Mouse (Mus musculus) heart, embryonic 12.5 days (tissue): ENCODE measurements around the gene Ccdc183. TPM values are rescaled to one million over a fixed set of nuclear protein-coding genes. Genes with fewer than 3 reads are reported as not detected.

Experiments used
- ATAC-seq: fragments of 200-750 bp; cut with Nextera tagmentation; 2 replicates; pipeline ENCODE4 v1.8.0; 2017; ENCODE audit warnings: moderate TSS enrichment, moderate library complexity; ENCODE audit not compliant: insufficient number of reproducible peaks, low FRiP score
- H3K27ac ChIP-seq: fragments of 300-500 bp; sonication (generic); 2 replicates; pipeline ENCODE4 v1.5.1; 2016; ENCODE audit warnings: mild to moderate bottlenecking, moderate library complexity; ENCODE audit not compliant: poor library complexity, severe bottlenecking
- H3K27me3 ChIP-seq: fragments of 300-500 bp; sonication (generic); replicated peaks from 2 replicates; pipeline ENCODE4 v1.6.1; 2016; ENCODE audit warnings: mild to moderate bottlenecking, moderate library complexity
- H3K36me3 ChIP-seq: fragments of 300-500 bp; sonication (generic); 2 replicates; pipeline ENCODE4 v1.6.1; 2016; ENCODE audit warnings: mild to moderate bottlenecking, moderate library complexity
- H3K4me1 ChIP-seq: fragments of 300-500 bp; sonication (generic); replicated peaks from 2 replicates; pipeline ENCODE4 v1.6.1; 2016; ENCODE audit warnings: mild to moderate bottlenecking
- H3K4me2 ChIP-seq: fragments of 300-500 bp; sonication (generic); 2 replicates; pipeline ENCODE4 v1.6.1; 2016; ENCODE audit warnings: mild to moderate bottlenecking, moderate library complexity
- H3K4me3 ChIP-seq: fragments of 300-500 bp; sonication (generic); 2 replicates; pipeline ENCODE4 v1.5.1; 2016; ENCODE audit warnings: mild to moderate bottlenecking
- H3K9ac ChIP-seq: fragments of 300-500 bp; sonication (generic); 2 replicates; pipeline ENCODE4 v1.6.1; 2016; ENCODE audit warnings: mild to moderate bottlenecking, moderate library complexity
- H3K9me3 ChIP-seq: fragments of 300-500 bp; sonication (generic); replicated peaks from 2 replicates; pipeline ENCODE4 v1.6.1; 2016; ENCODE audit warnings: mild to moderate bottlenecking, moderate library complexity
- WGBS: fragments of 180-500 bp; shearing (Covaris S2); methylation state at CpG from one replicate; pipeline ENCODE4 v1.1.7; 2016; 5-methylcytosine and 5-hydroxymethylcytosine counted together
- polyA plus RNA-seq: library from polyadenylated mRNA; unstranded; fragments of >200 nt; fragmentation: Nextera tagmentation; extraction: Ambion mirVana; gene quantifications from 2 replicates; pipeline ENCODE4 v1.2.1, GENCODE M21; 2016

The Ccdc183 gene
- polyA plus RNA-seq, 1 experiment from 2014 or later: 0.14 TPM

DNA sequence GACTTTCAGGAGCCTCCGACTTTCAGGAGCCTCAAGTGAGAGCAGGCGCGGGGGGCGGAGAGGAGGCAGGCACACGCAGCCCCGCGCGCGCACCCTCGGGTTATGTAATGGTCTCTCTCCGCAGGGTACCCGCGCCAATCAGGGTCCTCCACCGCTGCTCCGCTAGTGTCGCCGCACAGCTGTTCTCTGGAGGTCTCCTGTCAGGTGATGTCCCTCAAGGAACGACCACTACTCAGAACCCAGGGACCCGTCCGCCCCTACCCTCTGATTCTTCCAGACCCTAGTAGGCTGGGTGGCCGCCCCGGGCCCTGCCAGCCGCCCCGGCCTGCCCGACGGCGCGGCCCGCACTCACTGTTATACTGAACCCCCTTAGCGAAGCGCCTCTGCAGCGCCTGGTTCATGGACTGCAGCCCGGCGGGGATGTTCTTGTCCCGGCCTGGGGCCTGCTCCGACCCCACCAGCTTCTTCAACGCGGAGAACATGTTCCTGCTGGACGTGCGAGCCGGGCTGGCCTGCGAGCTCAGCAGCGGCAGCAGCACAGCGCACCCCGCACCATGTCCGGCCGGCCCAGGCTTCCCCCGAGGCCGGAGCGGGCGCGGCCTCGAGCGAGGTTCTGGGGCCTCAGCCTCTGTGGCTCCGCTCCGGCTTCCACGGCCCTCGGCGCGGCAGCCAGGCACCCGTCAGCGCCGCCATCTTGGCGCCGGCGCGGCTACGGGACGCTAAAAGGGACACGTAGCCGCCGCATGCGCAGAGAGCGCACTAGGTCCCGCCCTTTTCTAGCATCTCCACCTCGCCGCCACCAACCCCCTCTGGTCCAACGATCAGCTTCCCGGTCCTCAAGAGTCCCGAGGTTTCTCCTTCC lies 9.5 kb downstream of the Ccdc183 start, which contains the start of gene Rabl6:
Gene Rabl6 (minus strand): TSS at position 761 of the 862 bp plus-strand sequence.
- peaks cover 18% of the 10 kb centered on the region for H3K4me1 ChIP-seq
- WGBS: 0% methylated on average over 80 of the region's 80 CpGs
- H3K36me3 ChIP-seq: 0 out of 2 replicates have a peak, but pooled peaks cover 4% of the 10 kb centered on the region
- ATAC-seq: peak; percentile 87
- H3K27ac ChIP-seq: peak within 1 kb of the TSS; percentile 93
- no peaks in the 10 kb centered on the region for H3K9me3 ChIP-seq
- H3K4me3 ChIP-seq: peak within 1 kb of the TSS; percentile 84
- H3K9ac ChIP-seq: peak within 1 kb of the TSS; percentile 97
- peak within 1 kb of the TSS; percentile 62 for H3K4me2 ChIP-seq
- peaks cover 28% of the 10 kb centered on the region for H3K27me3 ChIP-seq

DNA sequence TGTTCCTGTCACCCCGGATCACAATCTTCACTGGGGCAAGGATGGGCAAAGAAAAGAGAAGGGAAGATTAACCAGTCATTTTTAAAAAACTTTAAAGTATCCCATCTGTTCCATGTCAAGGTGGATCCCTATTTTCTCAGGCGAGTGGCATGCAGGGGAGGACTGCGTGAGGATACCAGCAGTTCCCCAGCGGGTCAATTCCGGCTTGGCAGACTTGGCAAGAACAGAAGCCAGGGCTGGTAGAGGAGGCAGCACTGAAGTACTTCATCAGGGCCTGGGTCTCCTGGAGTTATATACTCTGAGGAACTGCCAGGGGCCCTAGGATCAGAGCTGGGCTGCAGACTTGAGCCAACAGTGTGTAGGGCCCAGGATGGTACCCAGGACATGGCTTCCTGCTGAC lies 15.0 kb downstream of the Ccdc183 start:
- H3K4me1 ChIP-seq: peaks cover 32% of the 10 kb centered on the region
- H3K9me3 ChIP-seq: no peaks in the 10 kb centered on the region
- no peak overlapping the region for H3K9ac ChIP-seq
- no peaks in the 10 kb centered on the region for H3K27me3 ChIP-seq
- H3K27ac ChIP-seq: no peak overlapping the region
- WGBS: 92% methylated on average over 5 of the region's 5 CpGs
- ATAC-seq: no peak
- H3K4me2 ChIP-seq: no peak overlapping the region
- H3K36me3 ChIP-seq: peaks cover 58% of the 10 kb centered on the region
- no peak overlapping the region for H3K4me3 ChIP-seq

DNA sequence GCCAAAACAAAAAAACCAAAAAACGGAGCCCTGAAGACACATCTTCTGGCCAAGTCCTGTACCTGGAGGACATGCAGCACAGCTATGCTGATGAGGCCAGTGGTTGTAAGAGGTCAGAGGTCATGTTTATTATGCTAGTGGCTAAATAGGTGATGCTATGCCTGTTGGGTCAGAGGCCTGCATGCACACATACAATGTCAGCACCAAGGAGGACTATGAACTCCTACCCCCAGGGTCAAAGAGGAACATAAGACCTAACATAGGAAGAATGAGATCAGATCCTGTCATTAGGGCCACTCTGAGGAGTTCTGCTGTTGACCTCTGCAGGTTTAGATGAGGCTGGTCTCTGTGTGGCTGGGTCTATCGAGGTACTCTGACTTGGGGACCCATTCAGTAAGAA lies 17.4 kb downstream of the Ccdc183 start:
- H3K9me3 ChIP-seq: no peaks in the 10 kb centered on the region
- H3K36me3 ChIP-seq: peaks cover 83% of the 10 kb centered on the region
- no peak overlapping the region for H3K4me2 ChIP-seq
- no peaks in the 10 kb centered on the region for H3K27me3 ChIP-seq
- no peak overlapping the region for H3K9ac ChIP-seq
- H3K4me1 ChIP-seq: peaks cover 18% of the 10 kb centered on the region
- WGBS: 93% methylated on average over 2 of the region's 2 CpGs
- no peak for ATAC-seq
- no peak overlapping the region for H3K27ac ChIP-seq
- H3K4me3 ChIP-seq: no peak overlapping the region

DNA sequence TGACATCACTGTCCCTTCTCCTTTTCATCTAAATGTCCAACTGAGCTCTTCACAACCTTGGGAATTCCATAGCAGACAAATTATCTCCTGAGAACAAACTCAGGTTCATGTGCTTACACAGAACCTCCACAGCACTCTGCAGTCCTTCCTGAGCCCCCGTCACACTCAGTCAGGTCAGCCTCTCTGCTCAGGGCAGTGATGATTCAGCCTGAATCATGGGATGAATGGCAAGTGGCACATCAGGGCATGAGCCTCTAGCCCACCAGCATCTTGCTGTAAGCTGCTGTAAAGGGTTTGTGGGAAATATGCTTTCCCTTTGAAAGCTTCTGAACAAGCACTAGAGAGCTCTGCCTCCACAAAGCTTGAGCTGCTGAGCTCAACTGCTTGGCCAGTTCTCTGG lies 18.7 kb downstream of the Ccdc183 start:
- no peak for ATAC-seq
- Histone ChIP-seq H3K4me3 (no peak overlapping the region), H3K4me1 (peaks cover 18% of the 10 kb centered on the region), H3K27me3 (no peaks in the 10 kb centered on the region), H3K9ac (no peak overlapping the region), H3K27ac (no peak overlapping the region), H3K9me3 (no peaks in the 10 kb centered on the region), H3K4me2 (no peak overlapping the region), H3K36me3 (peaks cover 90% of the 10 kb centered on the region)
- 70% methylated on average over 1 of the region's 1 CpGs for WGBS

DNA sequence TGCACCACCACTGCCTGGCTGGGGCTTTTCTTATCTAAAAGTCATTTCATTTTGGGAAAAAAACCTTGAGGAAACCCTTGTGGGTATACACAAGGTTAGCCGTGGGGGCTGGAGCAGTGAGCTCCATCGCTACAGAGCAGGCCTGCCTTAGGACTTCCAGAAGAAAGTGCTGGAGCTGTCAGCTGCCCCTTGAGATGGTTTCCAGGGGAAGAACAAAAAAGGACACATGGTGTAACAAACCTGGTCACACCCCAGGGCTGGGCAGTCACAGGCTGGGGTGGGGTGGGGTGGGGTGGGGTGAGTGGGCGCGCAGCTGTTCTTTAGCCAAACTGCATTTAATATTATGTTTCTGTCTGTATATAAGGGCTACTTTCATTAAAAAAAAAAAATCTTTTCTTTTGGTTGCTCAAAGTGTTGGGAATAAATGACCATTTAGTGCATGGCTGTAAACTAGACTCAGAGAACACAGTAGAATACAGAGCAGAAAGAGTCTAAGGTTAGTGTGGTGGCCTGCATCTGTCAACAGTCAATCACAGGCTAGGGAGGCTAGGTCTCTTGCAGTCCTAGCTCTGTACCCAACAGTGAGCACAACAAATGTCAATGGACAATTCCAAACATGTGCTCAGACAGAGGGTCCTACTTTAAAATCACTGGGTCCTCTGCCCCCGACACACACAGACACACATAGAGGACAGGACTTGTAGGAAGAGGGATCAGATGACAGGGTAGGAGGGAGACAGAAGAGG lies 20.5 kb downstream of the Ccdc183 start:
- Histone ChIP-seq H3K9me3 (no peaks in the 10 kb centered on the region), H3K4me3 (no peak overlapping the region), H3K4me2 (no peak overlapping the region), H3K9ac (no peak overlapping the region), H3K36me3 (peaks cover 94% of the 10 kb centered on the region), H3K4me1 (peaks cover 18% of the 10 kb centered on the region), H3K27me3 (no peaks in the 10 kb centered on the region), H3K27ac (no peak overlapping the region)
- no peak for ATAC-seq
- 88% methylated on average over 5 of the region's 5 CpGs for WGBS

DNA sequence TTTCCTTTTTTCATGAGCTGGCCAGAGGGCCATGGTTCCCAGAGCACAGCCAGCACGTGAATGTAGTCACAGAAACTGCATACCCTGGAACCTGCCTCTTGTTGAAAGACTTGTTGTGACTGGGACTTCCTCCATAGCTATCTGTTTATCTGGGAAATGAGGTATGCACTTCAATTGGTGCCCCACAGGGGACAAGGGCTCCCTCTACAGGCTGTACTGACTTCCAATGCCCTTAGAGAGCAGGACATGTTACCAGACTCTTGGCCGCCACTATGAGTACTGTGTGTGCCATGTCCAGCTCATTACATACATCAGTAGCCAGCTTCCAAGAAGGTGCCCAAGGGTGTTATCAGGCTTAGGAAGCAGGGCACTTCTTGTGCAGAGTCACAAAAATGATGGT lies 25.6 kb downstream of the Ccdc183 start:
- Histone ChIP-seq H3K27ac (no peak overlapping the region), H3K36me3 (peaks cover 90% of the 10 kb centered on the region), H3K9ac (no peak overlapping the region), H3K4me3 (no peak overlapping the region), H3K4me2 (no peak overlapping the region), H3K4me1 (peaks cover 5% of the 10 kb centered on the region), H3K9me3 (no peaks in the 10 kb centered on the region), H3K27me3 (no peaks in the 10 kb centered on the region)
- no peak for ATAC-seq
- 88% methylated on average over 2 of the region's 2 CpGs for WGBS

DNA sequence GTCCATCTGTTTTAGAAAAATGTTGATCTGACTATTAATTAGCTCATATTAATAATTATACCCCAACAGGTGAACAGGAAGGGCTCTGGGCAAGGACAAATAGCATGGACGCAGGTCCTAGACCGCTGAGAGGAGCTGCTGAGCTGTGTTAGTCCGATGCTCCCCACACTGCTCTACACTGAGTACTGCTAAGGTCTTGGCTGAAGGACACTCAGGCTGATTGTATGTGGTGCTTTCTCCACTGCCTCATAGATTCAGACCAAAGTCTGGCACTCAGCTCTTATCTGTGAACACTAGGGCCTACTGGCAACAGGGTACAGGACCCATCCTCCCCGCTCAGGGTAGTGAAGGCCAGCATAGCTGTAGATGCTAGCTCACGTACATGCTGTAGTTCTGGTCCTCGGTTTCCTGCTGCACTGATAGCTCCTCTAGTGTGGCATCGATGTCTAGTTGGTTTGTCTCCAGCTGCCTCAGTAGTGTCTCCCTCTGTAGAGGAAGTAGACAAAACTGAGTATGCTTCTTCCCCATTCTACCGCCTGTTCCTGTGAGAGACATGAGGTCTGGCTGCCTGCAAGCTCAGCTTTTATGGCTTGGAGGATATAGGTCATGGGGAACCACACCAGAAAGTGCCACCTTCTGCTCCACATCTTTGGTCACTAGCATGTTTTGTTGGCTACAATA lies 29.1 kb downstream of the Ccdc183 start:
- H3K36me3 ChIP-seq: peaks cover 94% of the 10 kb centered on the region
- no peaks in the 10 kb centered on the region for H3K27me3 ChIP-seq
- H3K4me3 ChIP-seq: no peak overlapping the region
- H3K9ac ChIP-seq: no peak overlapping the region
- no peaks in the 10 kb centered on the region for H3K9me3 ChIP-seq
- H3K4me2 ChIP-seq: no peak overlapping the region
- H3K4me1 ChIP-seq: peaks cover 9% of the 10 kb centered on the region
- H3K27ac ChIP-seq: 0 out of 2 replicates have a peak overlapping the region, but pooled peaks have one; percentile 12
- 88% methylated on average over 8 of the region's 8 CpGs for WGBS
- ATAC-seq: no peak

DNA sequence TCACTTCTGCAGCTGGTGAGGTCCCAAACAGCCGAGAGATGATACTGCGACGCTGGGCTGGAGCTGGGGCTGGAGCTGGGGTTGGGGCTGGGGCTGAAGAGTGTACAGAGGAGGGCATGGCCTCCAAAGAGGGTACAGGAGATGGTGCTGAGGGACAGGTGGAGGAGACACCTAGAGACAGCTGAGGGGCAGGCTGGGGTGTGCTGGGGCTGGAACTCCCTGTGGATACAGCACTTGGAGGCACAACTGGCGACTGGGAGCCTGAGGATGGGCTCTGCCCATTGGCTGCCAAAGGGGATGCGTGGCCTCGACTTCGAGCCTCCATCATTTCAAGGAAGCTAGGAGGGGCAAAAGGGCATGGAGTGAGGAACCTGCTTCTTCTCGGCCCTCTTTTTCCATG lies 30.2 kb downstream of the Ccdc183 start:
- no peaks in the 10 kb centered on the region for H3K27me3 ChIP-seq
- peaks cover 88% of the 10 kb centered on the region for H3K36me3 ChIP-seq
- no peak overlapping the region for H3K27ac ChIP-seq
- H3K4me1 ChIP-seq: peaks cover 20% of the 10 kb centered on the region
- no peak overlapping the region for H3K4me2 ChIP-seq
- H3K4me3 ChIP-seq: no peak overlapping the region
- H3K9ac ChIP-seq: no peak overlapping the region
- no peaks in the 10 kb centered on the region for H3K9me3 ChIP-seq
- WGBS: 94% methylated on average over 8 of the region's 8 CpGs
- no peak for ATAC-seq

DNA sequence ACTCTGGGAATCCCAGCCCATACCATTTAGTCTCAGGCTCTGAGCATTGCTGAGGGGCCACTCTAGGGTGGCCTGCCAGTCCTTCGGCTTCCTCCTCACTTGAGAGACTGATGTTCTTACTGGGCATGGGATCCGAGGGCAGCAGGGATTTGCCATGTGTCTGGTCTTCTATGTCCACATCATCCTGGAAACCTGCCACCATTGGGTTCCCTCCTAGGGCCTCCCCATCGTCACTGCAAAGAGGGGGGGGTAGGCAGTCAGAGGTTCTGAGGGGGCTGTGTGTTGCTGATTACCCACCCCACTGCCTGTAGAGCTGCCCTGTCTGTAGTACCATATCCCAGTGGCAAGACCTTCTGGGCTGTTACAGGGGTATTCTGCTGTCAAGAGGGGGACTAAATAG lies 31.9 kb downstream of the Ccdc183 start:
- Histone ChIP-seq H3K27me3 (peaks cover 8% of the 10 kb centered on the region), H3K4me2 (no peak overlapping the region), H3K27ac (no peak overlapping the region), H3K9ac (no peak overlapping the region), H3K4me3 (no peak overlapping the region), H3K36me3 (peaks cover 71% of the 10 kb centered on the region), H3K9me3 (no peaks in the 10 kb centered on the region), H3K4me1 (peaks cover 34% of the 10 kb centered on the region)
- 77% methylated on average over 3 of the region's 3 CpGs for WGBS
- ATAC-seq: no peak

DNA sequence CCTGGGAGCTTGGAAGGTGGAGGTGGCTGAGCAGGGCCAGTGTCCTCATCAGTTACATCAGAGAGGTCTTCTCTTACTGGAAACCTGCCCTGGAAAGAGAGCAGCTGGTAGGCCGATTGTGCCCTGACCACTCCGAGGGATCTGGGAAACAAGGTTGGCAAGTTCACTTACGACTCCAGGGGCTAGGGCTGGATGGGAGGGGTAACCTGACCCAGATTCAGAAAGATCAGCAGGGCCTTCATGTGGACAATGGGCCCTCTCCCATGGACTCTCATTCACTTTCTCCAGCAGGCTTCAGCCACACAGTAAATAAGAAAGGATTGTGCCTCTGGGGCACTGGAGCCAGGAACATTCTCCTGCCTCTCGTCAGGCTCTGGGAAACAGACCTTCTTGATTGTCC lies 32.6 kb downstream of the Ccdc183 start:
- no peak for ATAC-seq
- 84% methylated on average over 4 of the region's 4 CpGs for WGBS
- peaks cover 64% of the 10 kb centered on the region for H3K36me3 ChIP-seq
- no peak overlapping the region for H3K9ac ChIP-seq
- no peak overlapping the region for H3K4me2 ChIP-seq
- no peaks in the 10 kb centered on the region for H3K9me3 ChIP-seq
- no peak overlapping the region for H3K27ac ChIP-seq
- peaks cover 15% of the 10 kb centered on the region for H3K27me3 ChIP-seq
- peaks cover 35% of the 10 kb centered on the region for H3K4me1 ChIP-seq
- no peak overlapping the region for H3K4me3 ChIP-seq

DNA sequence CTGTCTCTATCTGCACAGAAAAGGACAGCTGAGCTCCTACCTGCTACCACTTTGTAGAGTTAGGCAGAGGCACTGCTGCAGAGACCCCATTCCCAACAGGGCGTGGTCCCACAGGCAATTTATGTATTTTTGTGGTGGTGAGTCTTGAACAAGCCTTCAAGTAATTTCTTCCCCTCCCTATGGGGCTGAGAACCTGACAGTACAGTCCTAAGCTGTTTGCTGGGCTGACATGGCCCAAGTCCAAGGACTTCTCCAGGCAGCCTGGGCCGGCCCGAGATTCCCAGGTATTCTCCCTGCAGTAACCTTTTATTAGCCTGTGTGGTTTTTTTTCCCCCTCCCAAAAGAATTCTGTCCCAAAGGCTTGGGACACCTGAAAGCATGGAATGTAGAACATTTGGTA lies 33.3 kb downstream of the Ccdc183 start:
- ATAC-seq: no peak
- H3K36me3 ChIP-seq: peaks cover 58% of the 10 kb centered on the region
- 96% methylated on average over 3 of the region's 3 CpGs for WGBS

More for the DNA sequence above, 33.3 kb downstream of the Ccdc183 start:
- Histone ChIP-seq H3K4me2 (no peak overlapping the region), H3K4me3 (no peak overlapping the region), H3K4me1 (peaks cover 42% of the 10 kb centered on the region), H3K9me3 (no peaks in the 10 kb centered on the region), H3K9ac (no peak overlapping the region), H3K27me3 (peaks cover 22% of the 10 kb centered on the region), H3K27ac (no peak overlapping the region)
